Mouse (Mus musculus): ENCODE data around the gene Dnah12. TPM values are rescaled to one million over a fixed set of nuclear protein-coding genes. Genes with fewer than 3 reads are reported as not detected.

The Dnah12 gene
- polyA plus RNA-seq, 1 experiment, result not detected

DNA sequence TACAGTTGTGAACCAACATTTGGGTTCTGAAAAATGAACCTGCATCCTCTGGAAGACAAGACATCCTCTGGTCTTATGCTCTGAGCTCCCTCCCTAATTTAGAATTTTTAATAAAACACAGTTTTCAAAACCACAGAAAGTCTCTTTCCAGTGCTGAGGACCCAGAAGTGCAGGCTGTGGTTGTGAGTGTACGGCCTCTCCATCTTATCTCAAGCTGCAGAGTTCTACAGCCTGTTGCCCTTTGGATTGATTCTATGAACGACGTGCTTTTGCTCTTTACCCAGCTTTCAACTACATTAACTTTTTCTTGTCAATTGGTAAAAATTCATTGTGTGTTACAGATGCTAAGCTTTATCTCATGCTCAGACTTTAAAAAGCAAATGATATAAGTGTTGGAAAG, 105.3 kb downstream of the Dnah12 start:
- peaks cover 36% of the 10 kb centered on the region for H3K4me1 ChIP-seq
- no peaks in the 10 kb centered on the region for H3K27me3 ChIP-seq (replicated peaks)
- no peaks in the 10 kb centered on the region for H3K36me3 ChIP-seq (replicated peaks; ENCODE audit: low read length)
- TF ChIP-seq GATA1 (IDR thresholded peaks at IDR 0.05; ENCODE audit: borderline replicate concordance, low read length) (no peak), FLI1 (IDR thresholded peaks at IDR 0.05; ENCODE audit: low read length) (no peak)
- no peak overlapping the region for H3K4me3 ChIP-seq (replicated peaks)
- no peaks in the 10 kb centered on the region for H3K9me3 ChIP-seq

DNA sequence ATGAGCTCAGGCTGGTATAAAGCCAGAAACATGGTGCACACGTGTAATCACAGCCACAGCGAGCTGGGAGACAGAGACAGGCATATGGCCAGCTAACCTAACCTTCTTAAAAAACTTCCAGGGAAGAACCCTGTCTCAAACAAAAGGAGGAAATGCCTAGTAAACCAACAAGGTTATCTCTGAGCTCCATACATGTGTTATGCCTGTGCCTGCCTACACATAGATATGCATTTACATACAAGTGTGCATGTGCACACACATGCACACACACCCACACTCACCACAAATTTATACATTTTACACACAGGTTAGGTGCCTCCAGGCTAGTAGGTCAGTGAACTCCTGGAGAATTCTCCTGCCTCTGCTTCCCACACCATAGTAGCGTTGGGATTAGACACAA, 106.2 kb downstream of the Dnah12 start:
- H3K27me3 ChIP-seq (replicated peaks), result no peaks in the 10 kb centered on the region

GRCm38 (mm10) chr14:26805500-26805899, 112.4 kb downstream of the Dnah12 start:
- H3K4me3 ChIP-seq (replicated peaks), result no peak overlapping the region
- H3K36me3 ChIP-seq (replicated peaks; ENCODE audit: low read length), result no peaks in the 10 kb centered on the region
- TF ChIP-seq GATA1 (IDR thresholded peaks at IDR 0.05; ENCODE audit: borderline replicate concordance, low read length) (no peak), FLI1 (IDR thresholded peaks at IDR 0.05; ENCODE audit: low read length) (no peak)
- H3K27me3 ChIP-seq (replicated peaks), result no peaks in the 10 kb centered on the region
- no peaks in the 10 kb centered on the region for H3K9me3 ChIP-seq
- H3K4me1 ChIP-seq, result peaks cover 49% of the 10 kb centered on the region

More for the DNA sequence above, 106.2 kb downstream of the Dnah12 start:
- H3K9me3 ChIP-seq, result no peaks in the 10 kb centered on the region
- TF ChIP-seq GATA1 (IDR thresholded peaks at IDR 0.05; ENCODE audit: borderline replicate concordance, low read length), result no peak
- TF ChIP-seq FLI1 (IDR thresholded peaks at IDR 0.05; ENCODE audit: low read length), result no peak
- H3K4me3 ChIP-seq (replicated peaks), result no peak overlapping the region
- no peaks in the 10 kb centered on the region for H3K36me3 ChIP-seq (replicated peaks; ENCODE audit: low read length)
- H3K4me1 ChIP-seq, result peaks cover 40% of the 10 kb centered on the region

- Histone ChIP-seq H3K4me1 (peaks cover 41% of the 10 kb centered on the region), H3K9me3 (no peaks in the 10 kb centered on the region), H3K27me3 (replicated peaks) (no peaks in the 10 kb centered on the region), H3K4me3 (replicated peaks) (no peak overlapping the region), H3K36me3 (replicated peaks; ENCODE audit: low read length) (no peaks in the 10 kb centered on the region)
- no peak for TF ChIP-seq GATA1 (IDR thresholded peaks at IDR 0.05; ENCODE audit: borderline replicate concordance, low read length)
- TF ChIP-seq FLI1 (IDR thresholded peaks at IDR 0.05; ENCODE audit: low read length), result no peak
Measured at GRCm38 (mm10) chr14:26812734-26813133, 119.7 kb downstream of the Dnah12 start.

GRCm38 (mm10) chr14:26813871-26814270, 120.8 kb downstream of the Dnah12 start:
- Histone ChIP-seq H3K27me3 (replicated peaks) (no peaks in the 10 kb centered on the region), H3K4me3 (replicated peaks) (no peak overlapping the region), H3K9me3 (no peaks in the 10 kb centered on the region), H3K36me3 (replicated peaks; ENCODE audit: low read length) (no peaks in the 10 kb centered on the region), H3K4me1 (peaks cover 31% of the 10 kb centered on the region)
- TF ChIP-seq FLI1 (IDR thresholded peaks at IDR 0.05; ENCODE audit: low read length) (no peak), GATA1 (IDR thresholded peaks at IDR 0.05; ENCODE audit: borderline replicate concordance, low read length) (no peak)

- H3K4me3 ChIP-seq (replicated peaks), result no peak overlapping the region
- no peaks in the 10 kb centered on the region for H3K36me3 ChIP-seq (replicated peaks; ENCODE audit: low read length)
- TF ChIP-seq FLI1 (IDR thresholded peaks at IDR 0.05; ENCODE audit: low read length) (no peak), GATA1 (IDR thresholded peaks at IDR 0.05; ENCODE audit: borderline replicate concordance, low read length) (no peak)
- H3K9me3 ChIP-seq, result no peaks in the 10 kb centered on the region
- peaks cover 28% of the 10 kb centered on the region for H3K4me1 ChIP-seq
- H3K27me3 ChIP-seq (replicated peaks), result no peaks in the 10 kb centered on the region
Measured at GRCm38 (mm10) chr14:26814908-26815307, 121.8 kb downstream of the Dnah12 start.

GRCm38 (mm10) chr14:26816785-26817184, 123.7 kb downstream of the Dnah12 start:
- Histone ChIP-seq H3K9me3 (no peaks in the 10 kb centered on the region), H3K27me3 (replicated peaks) (no peaks in the 10 kb centered on the region), H3K4me3 (replicated peaks) (peak overlapping the region; percentile 20), H3K36me3 (replicated peaks; ENCODE audit: low read length) (no peaks in the 10 kb centered on the region), H3K4me1 (peaks cover 28% of the 10 kb centered on the region)
- TF ChIP-seq GATA1 (IDR thresholded peaks at IDR 0.05; ENCODE audit: borderline replicate concordance, low read length), result no peak
- no peak for TF ChIP-seq FLI1 (IDR thresholded peaks at IDR 0.05; ENCODE audit: low read length)

DNA sequence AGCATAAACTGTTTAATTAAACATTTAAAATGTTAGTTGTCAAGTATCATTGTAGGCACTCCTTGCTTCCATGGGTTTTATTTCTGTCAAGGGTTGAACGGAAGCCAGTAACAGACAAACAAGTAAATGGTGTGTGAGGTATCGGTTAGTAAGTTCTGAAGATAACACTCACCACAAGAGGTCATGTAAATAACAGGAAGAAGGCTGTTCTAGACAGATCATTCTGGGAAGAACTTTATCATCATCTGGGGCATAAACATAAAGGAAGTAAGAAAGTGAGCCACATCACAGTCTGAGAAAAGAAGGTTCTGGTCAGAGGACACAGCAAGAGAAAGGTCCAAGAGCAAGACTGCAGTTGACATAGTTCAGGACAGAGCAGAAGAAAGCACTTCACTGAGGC, 132.9 kb downstream of the Dnah12 start:
- H3K36me3 ChIP-seq (replicated peaks; ENCODE audit: low read length), result peaks cover 6% of the 10 kb centered on the region
- peaks cover 37% of the 10 kb centered on the region for H3K4me1 ChIP-seq
- H3K9me3 ChIP-seq, result no peaks in the 10 kb centered on the region
- no peaks in the 10 kb centered on the region for H3K27me3 ChIP-seq (replicated peaks)
- H3K4me3 ChIP-seq (replicated peaks), result no peak overlapping the region
- TF ChIP-seq GATA1 (IDR thresholded peaks at IDR 0.05; ENCODE audit: borderline replicate concordance, low read length) (no peak; the same call in 2 of the 3 replicates), FLI1 (IDR thresholded peaks at IDR 0.05; ENCODE audit: low read length) (no peak)

GRCm38 (mm10) chr14:26853053-26853452, 160.0 kb downstream of the Dnah12 start:
- Histone ChIP-seq H3K27me3 (replicated peaks) (no peaks in the 10 kb centered on the region), H3K9me3 (no peaks in the 10 kb centered on the region), H3K4me3 (replicated peaks) (no peak overlapping the region), H3K4me1 (peaks cover 19% of the 10 kb centered on the region), H3K36me3 (replicated peaks; ENCODE audit: low read length) (no peaks in the 10 kb centered on the region)
- TF ChIP-seq FLI1 (IDR thresholded peaks at IDR 0.05; ENCODE audit: low read length) (no peak), GATA1 (IDR thresholded peaks at IDR 0.05; ENCODE audit: borderline replicate concordance, low read length) (no peak)

DNA sequence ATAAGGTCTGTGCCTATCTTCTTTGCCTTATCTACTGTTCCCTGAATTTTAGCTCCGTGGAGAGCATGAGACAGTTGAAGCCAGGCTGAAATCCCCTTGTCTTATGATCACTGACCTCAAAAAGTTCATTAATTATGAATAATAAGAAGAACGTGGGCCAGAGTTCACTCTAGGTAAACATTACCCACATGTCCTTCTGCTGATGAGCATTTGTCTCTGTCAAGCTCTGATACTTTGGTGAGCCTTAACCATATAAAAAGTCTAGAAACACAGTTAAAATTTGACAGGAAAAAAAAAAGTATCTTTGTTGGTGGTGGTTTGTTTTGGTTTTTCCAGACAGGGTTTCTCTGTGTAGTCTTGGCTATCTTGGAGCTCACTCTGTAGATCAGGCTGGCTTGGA, 161.0 kb downstream of the Dnah12 start:
- TF ChIP-seq GATA1 (IDR thresholded peaks at IDR 0.05; ENCODE audit: borderline replicate concordance, low read length) (no peak), FLI1 (IDR thresholded peaks at IDR 0.05; ENCODE audit: low read length) (no peak)
- no peaks in the 10 kb centered on the region for H3K9me3 ChIP-seq

DNA sequence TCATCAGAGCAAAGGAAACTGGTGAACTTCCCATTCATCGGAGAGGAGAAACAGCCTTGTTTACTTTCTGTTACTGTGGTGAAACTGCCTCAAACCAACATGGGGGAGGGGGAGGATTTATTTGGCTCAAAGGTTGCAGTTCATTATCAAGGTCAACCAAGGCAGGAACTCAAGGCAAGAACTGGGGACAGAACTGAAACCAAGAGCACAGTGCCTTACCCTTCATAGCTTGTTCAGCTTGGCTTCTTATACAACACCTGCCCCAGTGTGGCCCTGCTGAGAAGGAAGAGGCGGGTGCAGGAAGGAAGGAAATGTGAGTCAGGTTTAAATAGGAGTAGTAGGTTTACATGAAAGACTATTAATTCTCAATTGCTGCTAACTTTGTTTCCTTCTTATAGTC, 165.3 kb downstream of the Dnah12 start:
- Histone ChIP-seq H3K9me3 (peaks cover 4% of the 10 kb centered on the region; the same call in 1 of the 2 replicates), H3K36me3 (replicated peaks; ENCODE audit: low read length) (peaks cover 5% of the 10 kb centered on the region), H3K27me3 (replicated peaks) (no peaks in the 10 kb centered on the region), H3K4me1 (peaks cover 20% of the 10 kb centered on the region), H3K4me3 (replicated peaks) (peak overlapping the region; percentile 81)
- TF ChIP-seq GATA1 (IDR thresholded peaks at IDR 0.05; ENCODE audit: borderline replicate concordance, low read length) (no peak), FLI1 (IDR thresholded peaks at IDR 0.05; ENCODE audit: low read length) (no peak)

More for the DNA sequence above, 161.0 kb downstream of the Dnah12 start:
- Histone ChIP-seq H3K4me3 (replicated peaks) (no peak overlapping the region), H3K36me3 (replicated peaks; ENCODE audit: low read length) (no peaks in the 10 kb centered on the region), H3K4me1 (peaks cover 25% of the 10 kb centered on the region), H3K27me3 (replicated peaks) (no peaks in the 10 kb centered on the region)

Measured in megakaryocyte, embryonic 14.5 days (primary cell).